Mouse (Mus musculus): Measurements from ENCODE around the gene Prss41. TPM values are rescaled to one million over a fixed set of nuclear protein-coding genes. Genes with fewer than 3 reads are reported as not detected.

Gene Prss41
- polyA plus RNA-seq, 1 experiment, result 16.0 TPM

GRCm38 (mm10) chr17:23850853-23851749, 7.1 kb upstream of the Prss41 start:
- no peak overlapping the region for H3K27ac ChIP-seq (ENCODE audit: insufficient read depth, low read length)
- H3K36me3 ChIP-seq (ENCODE audit: control insufficient read depth, insufficient read depth, low read length, poor library complexity, severe bottlenecking), result no peaks in the 10 kb centered on the region
- TF ChIP-seq CTCF (IDR thresholded peaks at IDR 0.05; ENCODE audit: low read depth, low read length) (peak; percentile 45), POLR2A (IDR thresholded peaks at IDR 0.05; ENCODE audit: insufficient read depth, low read length) (no peak)
- no peaks in the 10 kb centered on the region for H3K27me3 ChIP-seq (ENCODE audit: control insufficient read depth, insufficient read depth, low read length, poor library complexity, severe bottlenecking)
- H3K9me3 ChIP-seq (replicated peaks; ENCODE audit: control insufficient read depth, insufficient read depth, low read length, poor library complexity, severe bottlenecking), result no peaks in the 10 kb centered on the region
- H3K4me1 ChIP-seq (ENCODE audit: control insufficient read depth, insufficient read depth, low read length), result no peaks in the 10 kb centered on the region
- H3K4me3 ChIP-seq (ENCODE audit: low read depth, low read length), result no peak overlapping the region
- H3K9ac ChIP-seq (ENCODE audit: low read depth, poor library complexity, severe bottlenecking), result no peak overlapping the region

GRCm38 (mm10) chr17:23850028-23850427, 6.1 kb upstream of the Prss41 start:
- Histone ChIP-seq H3K27me3 (ENCODE audit: control insufficient read depth, insufficient read depth, low read length, poor library complexity, severe bottlenecking) (no peaks in the 10 kb centered on the region), H3K9me3 (replicated peaks; ENCODE audit: control insufficient read depth, insufficient read depth, low read length, poor library complexity, severe bottlenecking) (no peaks in the 10 kb centered on the region), H3K4me1 (ENCODE audit: control insufficient read depth, insufficient read depth, low read length) (no peaks in the 10 kb centered on the region), H3K9ac (ENCODE audit: low read depth, poor library complexity, severe bottlenecking) (no peak overlapping the region), H3K4me3 (ENCODE audit: low read depth, low read length) (no peak overlapping the region), H3K36me3 (ENCODE audit: control insufficient read depth, insufficient read depth, low read length, poor library complexity, severe bottlenecking) (no peaks in the 10 kb centered on the region), H3K27ac (ENCODE audit: insufficient read depth, low read length) (no peak overlapping the region)
- TF ChIP-seq POLR2A (IDR thresholded peaks at IDR 0.05; ENCODE audit: insufficient read depth, low read length) (no peak), CTCF (IDR thresholded peaks at IDR 0.05; ENCODE audit: low read depth, low read length) (no peak), EP300 (IDR thresholded peaks at IDR 0.05; ENCODE audit: insufficient read depth, low read depth, low read length) (no peak)

- Histone ChIP-seq H3K27me3 (ENCODE audit: control insufficient read depth, insufficient read depth, low read length, poor library complexity, severe bottlenecking) (no peaks in the 10 kb centered on the region), H3K4me3 (ENCODE audit: low read depth, low read length) (peak overlapping the region; percentile 72), H3K9me3 (replicated peaks; ENCODE audit: control insufficient read depth, insufficient read depth, low read length, poor library complexity, severe bottlenecking) (no peaks in the 10 kb centered on the region), H3K27ac (ENCODE audit: insufficient read depth, low read length) (no peak overlapping the region), H3K9ac (ENCODE audit: low read depth, poor library complexity, severe bottlenecking) (peak overlapping the region; percentile 69), H3K4me1 (ENCODE audit: control insufficient read depth, insufficient read depth, low read length) (no peaks in the 10 kb centered on the region), H3K36me3 (ENCODE audit: control insufficient read depth, insufficient read depth, low read length, poor library complexity, severe bottlenecking) (no peaks in the 10 kb centered on the region)
- TF ChIP-seq POLR2A (IDR thresholded peaks at IDR 0.05; ENCODE audit: insufficient read depth, low read length) (no peak), EP300 (IDR thresholded peaks at IDR 0.05; ENCODE audit: insufficient read depth, low read depth, low read length) (no peak), CTCF (IDR thresholded peaks at IDR 0.05; ENCODE audit: low read depth, low read length) (peak; percentile 44)
These were observed 696 bp downstream of the Prss41 start for GRCm38 (mm10) chr17:23843141-23843811.

- Histone ChIP-seq H3K9me3 (replicated peaks; ENCODE audit: control insufficient read depth, insufficient read depth, low read length, poor library complexity, severe bottlenecking) (no peaks in the 10 kb centered on the region), H3K36me3 (ENCODE audit: control insufficient read depth, insufficient read depth, low read length, poor library complexity, severe bottlenecking) (no peaks in the 10 kb centered on the region), H3K4me1 (ENCODE audit: control insufficient read depth, insufficient read depth, low read length) (no peaks in the 10 kb centered on the region), H3K4me3 (ENCODE audit: low read depth, low read length) (no peak overlapping the region), H3K27ac (ENCODE audit: insufficient read depth, low read length) (no peak overlapping the region), H3K9ac (ENCODE audit: low read depth, poor library complexity, severe bottlenecking) (no peak overlapping the region), H3K27me3 (ENCODE audit: control insufficient read depth, insufficient read depth, low read length, poor library complexity, severe bottlenecking) (no peaks in the 10 kb centered on the region)
- TF ChIP-seq CTCF (IDR thresholded peaks at IDR 0.05; ENCODE audit: low read depth, low read length) (peak; percentile 37), POLR2A (IDR thresholded peaks at IDR 0.05; ENCODE audit: insufficient read depth, low read length) (no peak)
These were observed 2.8 kb downstream of the Prss41 start for GRCm38 (mm10) chr17:23841145-23841544.

DNA sequence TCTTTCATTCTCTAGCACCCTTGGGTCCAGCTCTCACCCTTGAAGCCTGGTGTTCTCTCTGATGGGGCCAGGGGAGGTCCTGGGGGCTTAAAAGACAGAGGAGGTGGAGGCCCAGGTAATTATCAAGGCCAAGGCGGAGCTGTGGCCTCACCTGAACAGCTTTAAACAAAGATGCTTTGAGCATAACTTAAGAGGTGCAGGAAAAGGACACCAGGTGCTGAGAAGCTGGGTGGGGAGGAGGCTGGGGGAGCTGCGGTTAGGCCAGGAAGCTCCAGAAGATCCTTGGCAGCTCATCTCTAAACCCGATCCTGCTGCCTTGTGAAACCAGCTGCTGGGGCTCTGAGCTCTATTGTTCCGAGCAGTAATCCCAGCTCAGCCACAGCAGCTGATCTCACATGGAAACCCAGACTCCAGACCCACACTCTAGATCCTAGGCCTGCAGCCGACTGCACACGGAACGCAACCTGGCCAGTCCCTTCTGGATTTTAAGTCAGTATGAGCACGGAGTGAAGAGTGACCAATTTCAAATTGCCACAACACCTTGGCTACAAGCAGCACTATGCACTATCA, 7.9 kb downstream of the Prss41 start, which contains the start of gene Prss33:
TSS of gene Prss33 (minus strand) at position 51 of the 570 bp plus-strand sequence.
- Histone ChIP-seq H3K4me1 (ENCODE audit: control insufficient read depth, insufficient read depth, low read length) (no peaks in the 10 kb centered on the region), H3K4me3 (ENCODE audit: low read depth, low read length) (peak within 1 kb of the TSS; percentile 17; the same call in 1 of the 2 replicates), H3K9me3 (replicated peaks; ENCODE audit: control insufficient read depth, insufficient read depth, low read length, poor library complexity, severe bottlenecking) (no peaks in the 10 kb centered on the region), H3K27ac (ENCODE audit: insufficient read depth, low read length) (no peak within 1 kb of the TSS), H3K27me3 (ENCODE audit: control insufficient read depth, insufficient read depth, low read length, poor library complexity, severe bottlenecking) (no peaks in the 10 kb centered on the region), H3K9ac (ENCODE audit: low read depth, poor library complexity, severe bottlenecking) (no peak within 1 kb of the TSS), H3K36me3 (ENCODE audit: control insufficient read depth, insufficient read depth, low read length, poor library complexity, severe bottlenecking) (no peaks in the 10 kb centered on the region)
- TF ChIP-seq CTCF (IDR thresholded peaks at IDR 0.05; ENCODE audit: low read depth, low read length) (no peak), EP300 (IDR thresholded peaks at IDR 0.05; ENCODE audit: insufficient read depth, low read depth, low read length) (no peak), POLR2A (IDR thresholded peaks at IDR 0.05; ENCODE audit: insufficient read depth, low read length) (no peak)

Measured in ES-Bruce4 (cell line).